Mouse (Mus musculus) cortical plate, adult 2 months (tissue): ENCODE data around the gene March10. TPM values are rescaled to one million over a fixed set of nuclear protein-coding genes. Genes with fewer than 3 reads are reported as not detected.

Experiments
- H3K27ac ChIP-seq: fragments of 200-500 bp; 2 replicates; pipeline ENCODE4 v1.5.1; 2012; ENCODE audit warnings: low read length, control low read depth, inconsistent platforms; ENCODE audit not compliant: insufficient read depth
- H3K4me1 ChIP-seq: fragments of 200-500 bp; 2 replicates; pipeline ENCODE4 v1.6.1; 2011; ENCODE audit warnings: low read length; ENCODE audit not compliant: control insufficient read depth, insufficient read depth
- H3K4me3 ChIP-seq: fragments of 200-500 bp; 2 replicates; pipeline ENCODE4 v1.5.1; 2011; ENCODE audit warnings: mild to moderate bottlenecking, low read length, control low read depth; ENCODE audit not compliant: insufficient read depth
- CTCF ChIP-seq: fragments of 200-500 bp; IDR thresholded peaks from 2 replicates; pipeline ENCODE4 v1.5.1; 2011; ENCODE audit warnings: mild to moderate bottlenecking, control low read depth, low read length; ENCODE audit not compliant: insufficient read depth; ENCODE audit errors: extremely low read depth
- POLR2A ChIP-seq: fragments of 200-500 bp; IDR thresholded peaks from 2 replicates; pipeline ENCODE4 v1.6.1; 2011; ENCODE audit warnings: mild to moderate bottlenecking, low read length, control low read depth; ENCODE audit not compliant: insufficient read depth; ENCODE audit errors: extremely low read depth
- polyA plus RNA-seq: library from polyadenylated mRNA; depleted of rRNA; stranded (reverse); fragments of >200 nt; gene quantifications from 2 replicates; pipeline ENCODE4 v1.2.3, GENCODE M21; 2012

The March10 gene
- polyA plus RNA-seq, 1 experiment = 2.2 TPM

GRCm38 (mm10) chr11:105424643-105425042 is 31.9 kb downstream of the March10 start:
- Histone ChIP-seq H3K27ac (no peak overlapping the region), H3K4me1 (peaks cover 4% of the 10 kb centered on the region), H3K4me3 (no peak overlapping the region)
- TF ChIP-seq POLR2A = no peak
- TF ChIP-seq CTCF = no peak

GRCm38 (mm10) chr11:105420671-105421450 is 35.7 kb downstream of the March10 start:
- no peak overlapping the region for H3K4me3 ChIP-seq
- TF ChIP-seq POLR2A (no peak), CTCF (no peak)
- peaks cover 4% of the 10 kb centered on the region for H3K4me1 ChIP-seq
- peak overlapping the region; percentile 58 for H3K27ac ChIP-seq

- Histone ChIP-seq H3K27ac (no peak overlapping the region), H3K4me1 (peaks cover 4% of the 10 kb centered on the region), H3K4me3 (no peak overlapping the region)
- TF ChIP-seq CTCF (no peak), POLR2A (no peak)
These were observed 36.6 kb downstream of the March10 start for GRCm38 (mm10) chr11:105419946-105420345.

GRCm38 (mm10) chr11:105414009-105414408 is 42.5 kb downstream of the March10 start:
- no peak overlapping the region for H3K27ac ChIP-seq
- TF ChIP-seq POLR2A (no peak), CTCF (no peak)
- no peaks in the 10 kb centered on the region for H3K4me1 ChIP-seq
- no peak overlapping the region for H3K4me3 ChIP-seq

- Histone ChIP-seq H3K4me3 (no peak overlapping the region), H3K27ac (no peak overlapping the region), H3K4me1 (no peaks in the 10 kb centered on the region)
- TF ChIP-seq POLR2A (no peak), CTCF (no peak)
These were observed 47.1 kb downstream of the March10 start for GRCm38 (mm10) chr11:105409408-105409807.

- Histone ChIP-seq H3K4me3 (no peak overlapping the region), H3K27ac (no peak overlapping the region), H3K4me1 (no peaks in the 10 kb centered on the region)
- TF ChIP-seq POLR2A (no peak), CTCF (no peak)
These were observed 48.6 kb downstream of the March10 start for GRCm38 (mm10) chr11:105407846-105408441.

GRCm38 (mm10) chr11:105402355-105402754 is 54.2 kb downstream of the March10 start:
- no peak for TF ChIP-seq POLR2A
- no peak for TF ChIP-seq CTCF
- Histone ChIP-seq H3K27ac (no peak overlapping the region), H3K4me3 (no peak overlapping the region), H3K4me1 (no peaks in the 10 kb centered on the region)

GRCm38 (mm10) chr11:105390290-105390689 is 66.2 kb downstream of the March10 start:
- Histone ChIP-seq H3K27ac (peak overlapping the region; percentile 48), H3K4me1 (peaks cover 8% of the 10 kb centered on the region; the same call in 1 of the 2 replicates)
- no peak for TF ChIP-seq POLR2A
- no peak for TF ChIP-seq CTCF

GRCm38 (mm10) chr11:105388636-105389035 is 67.9 kb downstream of the March10 start:
- TF ChIP-seq CTCF = no peak
- TF ChIP-seq POLR2A = no peak
- H3K4me3 ChIP-seq = no peak overlapping the region
- H3K4me1 ChIP-seq = peaks cover 8% of the 10 kb centered on the region; the same call in 1 of the 2 replicates
- no peak overlapping the region for H3K27ac ChIP-seq

More at GRCm38 (mm10) chr11:105390290-105390689, 66.2 kb downstream of the March10 start:
- no peak overlapping the region for H3K4me3 ChIP-seq

GRCm38 (mm10) chr11:105385266-105385665 is 71.3 kb downstream of the March10 start:
- H3K4me1 ChIP-seq = peaks cover 6% of the 10 kb centered on the region; the same call in 1 of the 2 replicates
- no peak for TF ChIP-seq POLR2A
- TF ChIP-seq CTCF = no peak
- H3K27ac ChIP-seq = no peak overlapping the region
- H3K4me3 ChIP-seq = no peak overlapping the region
